Mouse (Mus musculus) kidney, adult 8-10 months (tissue): Measurements from ENCODE around the gene Rhox12.

Experiments
- DNase-seq, 2 experiments: peaks; one replicate each; pipeline ENCODE4 v3.0.0; 2022

Gene Rhox12

DNA sequence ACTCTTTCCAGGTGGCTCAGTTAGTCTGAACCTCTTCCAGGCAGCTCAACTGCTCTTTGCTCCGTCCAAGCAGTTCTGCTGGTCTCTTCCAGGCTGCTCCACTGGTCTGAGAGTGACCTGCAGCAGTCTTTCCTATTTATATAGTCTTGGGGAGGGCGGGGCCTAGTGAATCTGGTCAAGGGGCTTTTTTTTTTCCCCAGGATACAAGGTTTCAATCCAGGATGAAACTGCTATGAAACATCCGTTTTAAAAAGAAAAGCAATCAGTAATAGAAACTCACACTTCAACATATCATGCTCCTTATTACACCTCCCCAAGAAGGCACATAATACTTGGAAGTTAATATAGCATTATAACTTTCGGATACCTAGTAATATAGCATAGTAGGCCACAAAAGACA, at the start of gene Rhox12:
Gene Rhox12 (minus strand): TSS at position 101 of the 400 bp plus-strand sequence.
- DNase-seq: no peak

DNA sequence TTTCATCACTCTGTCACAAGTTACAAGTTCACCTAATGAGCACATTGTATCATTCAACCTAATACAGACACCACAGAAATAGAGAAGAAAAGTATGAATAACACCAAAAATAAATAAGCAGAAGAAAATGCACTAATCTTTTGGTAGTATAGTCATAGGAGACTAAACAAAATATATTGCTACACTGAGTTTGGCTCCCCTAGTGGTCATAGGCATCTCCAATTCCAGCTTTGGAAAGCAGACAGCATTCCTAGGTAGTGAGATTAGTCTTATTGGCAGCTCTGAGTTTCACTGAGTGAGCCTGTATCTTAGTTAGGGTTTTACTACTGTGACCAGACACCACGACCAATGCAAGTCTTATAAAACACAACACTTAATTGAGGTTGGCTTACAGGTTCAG, 48.4 kb upstream of the Rhox12 start:
- no peak for DNase-seq

DNA sequence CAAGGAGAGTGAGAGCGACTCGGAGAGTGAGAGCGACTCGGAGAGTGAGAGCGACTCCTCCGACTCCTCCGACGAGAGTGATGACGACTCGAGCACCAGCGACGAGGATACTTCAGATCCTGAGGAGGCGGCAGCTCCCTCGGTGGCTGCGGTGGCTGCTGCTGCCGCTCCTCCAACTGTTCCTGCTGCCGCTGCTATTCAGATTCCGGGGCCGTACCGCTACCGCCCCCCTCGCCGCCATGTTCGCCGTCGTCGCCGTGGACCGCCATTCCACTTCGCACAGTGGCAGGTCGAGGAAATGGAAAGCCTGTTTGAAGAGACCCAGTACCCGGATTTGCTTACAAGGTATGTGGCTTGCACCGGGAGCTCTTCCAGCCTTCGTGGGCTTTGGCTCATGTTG, 10.8 kb upstream of the Rhox12 start:
- DNase-seq: no peak

DNA sequence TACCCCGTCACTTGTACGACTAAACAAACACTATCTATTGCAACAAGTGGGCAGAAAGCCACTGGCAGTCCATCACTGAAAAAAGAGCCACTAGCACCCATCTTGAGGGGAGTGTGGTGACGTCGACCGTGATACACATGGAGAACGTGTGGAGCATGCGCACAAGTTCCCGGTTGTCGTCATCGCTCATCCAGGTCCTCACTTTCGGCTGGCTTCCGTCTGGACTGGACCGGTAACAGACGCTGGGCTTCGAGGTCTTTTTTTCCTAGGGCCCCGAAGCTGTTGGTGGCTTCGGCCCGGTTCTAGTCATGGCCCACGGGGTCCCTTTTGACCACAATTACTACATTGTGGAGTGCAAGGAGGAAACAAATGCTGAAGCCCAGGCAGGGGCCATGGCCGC, 10.3 kb upstream of the Rhox12 start, which contains the start of gene Rhox13:
Gene Rhox13 (plus strand): TSS at position 238 of the 400 bp plus-strand sequence.
- no peak for DNase-seq

DNA sequence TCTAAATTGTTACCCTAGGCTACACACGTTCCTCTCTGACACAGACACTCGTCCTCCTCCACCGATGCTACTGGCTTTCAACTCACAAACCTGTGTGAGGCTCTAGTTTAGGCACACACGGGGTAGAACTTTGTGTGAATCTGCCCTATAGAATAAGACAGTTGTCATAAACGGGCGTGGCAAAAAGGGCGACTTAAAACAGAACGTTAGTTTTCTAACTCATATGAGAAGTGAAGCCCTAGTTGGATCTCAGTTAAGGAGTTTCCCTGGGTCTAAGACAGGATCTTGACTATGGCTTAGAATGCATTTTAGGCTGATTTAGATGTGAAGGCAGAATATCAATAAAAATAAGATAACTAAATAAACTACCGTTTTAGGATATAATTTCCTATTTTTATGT, 25.7 kb downstream of the Rhox12 start, which contains the start of gene Rhox11:
Gene Rhox11 (minus strand): TSS at position 101 of the 400 bp plus-strand sequence.
- DNase-seq: no peak

GRCm38 (mm10) chrX:38084226-38084625, 26.5 kb downstream of the Rhox12 start:
- DNase-seq: peak; percentile 15 to 49

DNA sequence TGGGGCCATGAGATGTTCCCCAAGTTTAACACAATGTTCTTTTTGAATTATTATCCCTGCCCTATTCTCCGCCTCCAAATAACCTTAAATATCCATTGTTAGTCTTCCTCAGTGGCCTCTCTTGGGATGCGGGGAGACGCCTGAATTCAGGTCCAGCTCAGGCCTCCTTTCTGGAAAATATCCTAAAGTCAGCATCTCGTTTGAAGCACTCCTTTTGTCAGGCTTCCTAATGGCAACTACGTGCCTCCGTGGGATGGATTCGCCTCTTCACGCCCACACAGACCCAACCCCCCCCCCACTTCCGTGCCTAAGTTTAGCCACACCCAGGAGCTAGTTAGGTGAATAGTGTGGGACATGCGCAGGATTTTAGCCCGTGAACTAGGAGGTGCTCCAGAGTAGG, 44.5 kb downstream of the Rhox12 start, which contains the start of gene Rhox10:
Gene Rhox10 (plus strand): TSS at position 301 of the 400 bp plus-strand sequence.
- no peak for DNase-seq

DNA sequence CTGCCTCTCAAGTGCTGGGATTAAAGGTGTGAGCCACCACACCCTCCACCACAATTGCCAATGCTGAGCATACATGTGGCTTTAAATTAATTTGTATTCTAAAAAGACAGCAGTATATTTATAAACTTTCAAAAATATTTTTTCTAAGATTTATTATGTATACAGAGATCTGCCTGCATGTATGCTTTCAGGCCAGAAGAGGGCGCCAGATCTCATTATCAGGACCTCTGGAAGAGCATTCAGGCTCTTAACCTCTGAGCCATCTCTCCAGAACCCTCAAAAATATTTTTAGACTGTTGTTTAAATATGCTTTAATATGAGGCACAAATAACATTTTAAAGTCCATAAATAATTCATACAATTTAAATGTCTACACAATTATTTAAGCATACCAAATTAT, 49.2 kb downstream of the Rhox12 start:
- DNase-seq: no peak
